Mouse (Mus musculus): Measurements from ENCODE around the gene Akr7a5.

GRCm38 (mm10) chr4:139302241-139302640, 8.3 kb upstream of the Akr7a5 start:
- no peak for TF ChIP-seq CTCF (IDR thresholded peaks at IDR 0.05; ENCODE audit: extremely low read depth, insufficient read length, insufficient replicate concordance, low read depth, low read length)
- TF ChIP-seq POLR2A (IDR thresholded peaks at IDR 0.05; ENCODE audit: low read depth, low read length): no peak
